Mouse (Mus musculus) layer of hippocampus, adult 8-10 months (tissue): ENCODE measurements around the gene Pabpc4. TPM values are rescaled to one million over a fixed set of nuclear protein-coding genes. Genes with fewer than 3 reads are reported as not detected.

Experiments
- DNase-seq, 2 experiments: peaks; one replicate each; pipeline ENCODE4 v3.0.0; 2022; ENCODE audit warnings: low spot score in 2 of 2
- total RNA-seq, 4 experiments: library from RNA; stranded (reverse); gene quantifications; 2 replicates each; pipeline ENCODE4 v1.2.4; 2022

The Pabpc4 gene
- 10 to 100 TPM; 40.2 to 45.7 (median 44.2) TPM for total RNA-seq

DNA sequence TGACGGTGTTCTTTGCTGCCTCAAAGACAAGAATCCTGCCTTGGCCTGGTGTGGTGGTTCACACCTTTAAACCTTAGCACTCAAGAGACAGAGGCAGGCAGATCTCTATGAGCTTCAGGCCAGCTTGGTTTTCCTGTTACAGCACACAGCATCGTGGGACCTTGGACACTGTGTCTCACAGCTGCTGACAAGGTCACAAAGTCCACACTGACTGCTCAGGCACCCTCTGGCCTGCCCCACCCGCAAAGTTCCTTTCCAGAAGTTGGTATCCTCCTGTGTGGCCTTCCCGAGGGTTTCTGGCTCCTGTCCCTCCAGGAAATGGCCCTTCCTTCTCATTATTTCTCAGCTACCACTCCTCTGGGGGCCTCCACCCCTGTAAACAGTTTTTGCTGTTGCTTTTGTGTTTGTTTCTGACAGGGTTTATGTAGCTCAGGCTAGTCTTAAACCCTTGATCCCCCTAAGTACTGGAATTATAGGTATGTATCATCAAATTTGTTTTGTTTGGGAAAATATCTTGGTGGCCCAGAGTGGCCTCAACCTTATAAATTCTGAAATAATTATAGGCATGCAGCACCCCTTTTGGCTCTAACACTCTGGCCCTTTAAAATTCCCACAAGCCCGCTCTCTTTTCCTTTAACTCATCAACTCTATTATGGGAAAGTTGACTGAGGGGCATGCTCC, at the start of gene Pabpc4:
Gene Pabpc4, plus strand, starts transcription at position 631 of the 681 bp plus-strand sequence.
- no peak for DNase-seq

DNA sequence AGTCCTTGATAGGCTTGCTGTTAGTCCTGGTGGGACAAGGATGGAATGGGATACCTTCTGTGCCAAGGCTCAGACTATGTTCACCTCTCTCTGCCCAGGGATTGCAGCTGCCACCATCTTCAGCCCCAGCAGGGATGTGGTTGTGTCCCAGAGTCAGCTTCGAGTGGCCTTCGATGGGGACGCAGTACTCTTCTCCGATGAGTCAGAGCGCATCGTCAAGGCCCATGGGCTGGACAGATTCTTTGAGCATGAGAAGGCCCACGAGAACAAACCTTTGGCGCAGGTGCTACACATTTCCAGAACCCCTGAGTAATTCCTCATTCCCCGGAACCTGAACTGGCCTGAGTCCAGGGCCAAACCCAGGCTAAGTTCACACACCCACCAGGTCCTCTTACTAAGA, 48.2 kb upstream of the Pabpc4 start:
- no peak for DNase-seq

- no peak for DNase-seq
Measured at GRCm38 (mm10) chr4:123215367-123215766, 46.8 kb upstream of the Pabpc4 start.

GRCm38 (mm10) chr4:123216782-123217181, 45.4 kb upstream of the Pabpc4 start:
- DNase-seq: no peak

GRCm38 (mm10) chr4:123219720-123220357, 42.3 kb upstream of the Pabpc4 start:
- peak in 1 of 2 experiments; percentile 80 for DNase-seq

- DNase-seq: no peak
Measured at GRCm38 (mm10) chr4:123220637-123221036, 41.5 kb upstream of the Pabpc4 start.

- DNase-seq: no peak
Measured at GRCm38 (mm10) chr4:123223309-123223708, 38.8 kb upstream of the Pabpc4 start.

DNA sequence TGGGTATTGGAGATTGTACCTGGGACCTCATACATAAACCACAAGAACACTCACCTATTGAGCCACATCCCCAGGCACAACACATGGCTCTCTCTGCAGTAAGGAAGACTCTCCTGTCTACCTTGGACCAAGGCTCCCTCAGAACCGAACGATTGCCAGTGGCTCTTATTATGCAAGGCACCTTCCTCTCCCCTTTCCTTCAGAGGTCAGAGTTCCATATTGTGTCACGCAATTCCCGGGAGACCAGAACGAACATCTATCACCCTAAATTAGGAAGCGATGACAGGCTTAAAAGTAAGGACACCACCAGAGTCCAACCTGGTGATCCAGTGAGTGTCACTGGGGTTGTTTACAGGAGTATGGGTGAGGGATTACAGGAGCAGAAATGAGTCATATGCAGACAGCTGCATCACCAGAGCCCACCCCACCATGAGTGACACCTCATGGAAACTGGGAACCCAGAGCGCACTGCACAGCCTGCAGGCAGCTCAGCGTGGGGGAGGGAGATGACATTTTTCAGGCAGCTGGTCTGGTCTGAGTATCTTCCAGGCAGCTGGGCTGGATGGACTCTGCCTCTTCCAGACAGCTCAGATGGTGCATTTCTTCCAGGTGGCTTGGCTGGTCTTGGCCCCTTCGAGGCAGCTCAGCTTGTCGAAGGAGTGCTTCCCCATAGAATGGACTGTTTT, 36.3 kb upstream of the Pabpc4 start:
- no peak for DNase-seq

DNA sequence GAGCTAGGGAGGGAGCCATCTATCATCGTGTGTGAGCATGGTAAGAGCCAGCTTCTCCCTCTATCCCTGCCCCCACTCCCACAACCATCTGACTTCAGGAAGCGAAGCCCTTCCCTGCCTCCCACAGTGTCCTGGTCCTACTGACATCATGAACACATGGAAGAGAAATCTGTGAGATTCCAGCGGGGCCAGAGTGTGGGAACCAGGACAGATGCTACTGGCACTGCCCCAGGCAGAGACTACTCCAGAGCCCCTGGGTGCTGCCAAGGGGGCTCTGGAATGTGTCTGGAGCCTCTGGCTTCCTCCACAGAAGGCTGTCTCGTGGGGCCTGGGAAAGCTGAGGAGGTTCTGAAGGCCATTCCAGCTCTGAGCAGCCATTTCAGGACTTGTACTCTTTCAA, 34.4 kb upstream of the Pabpc4 start:
- peak; percentile 40 to 46 for DNase-seq

DNA sequence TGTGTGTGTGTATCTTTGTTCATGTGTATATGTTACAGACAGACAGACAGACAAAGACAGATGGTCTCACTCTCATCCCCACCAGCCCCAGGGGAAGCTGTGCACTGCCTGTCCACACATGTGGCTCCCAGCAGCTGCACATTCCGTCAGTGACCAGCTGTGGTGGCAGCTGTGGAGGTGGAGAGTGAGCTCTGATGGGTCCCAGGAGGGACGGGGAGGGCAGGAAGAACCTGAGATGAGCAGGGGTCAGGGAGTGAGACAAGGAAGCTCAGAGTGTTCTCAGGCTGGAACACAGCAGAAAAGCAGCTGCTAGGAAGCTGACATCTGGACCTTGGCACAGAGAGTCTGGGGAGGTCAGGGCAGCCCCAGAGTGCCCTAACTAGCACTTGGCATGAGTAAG, 33.9 kb upstream of the Pabpc4 start:
- no peak for DNase-seq

DNA sequence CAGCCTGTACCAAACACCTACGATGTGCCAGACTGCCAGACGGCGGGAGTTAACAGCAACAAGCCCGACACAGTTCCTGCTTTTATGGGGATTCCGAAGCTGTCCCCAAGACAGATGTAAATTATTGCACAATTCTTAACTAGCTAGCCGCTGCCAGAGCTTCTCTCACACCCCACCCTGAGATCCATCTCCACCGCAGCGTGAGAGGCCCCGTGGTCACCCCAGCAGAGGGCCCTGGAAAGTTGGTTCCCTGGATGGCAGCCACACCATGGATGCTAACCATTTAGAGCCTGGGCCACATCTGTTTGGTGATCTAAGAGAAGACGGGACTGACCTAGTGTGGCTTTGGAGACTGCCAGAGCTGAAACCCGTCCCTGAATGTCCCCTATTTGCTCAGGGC, 33.0 kb upstream of the Pabpc4 start:
- no peak for DNase-seq

GRCm38 (mm10) chr4:123232841-123233240, 29.3 kb upstream of the Pabpc4 start:
- no peak for DNase-seq

- no peak for DNase-seq
Measured at GRCm38 (mm10) chr4:123233492-123234084, 28.6 kb upstream of the Pabpc4 start, which contains the start of gene Heyl. TSS of gene Heyl (plus strand) at chr4:123233556.

DNA sequence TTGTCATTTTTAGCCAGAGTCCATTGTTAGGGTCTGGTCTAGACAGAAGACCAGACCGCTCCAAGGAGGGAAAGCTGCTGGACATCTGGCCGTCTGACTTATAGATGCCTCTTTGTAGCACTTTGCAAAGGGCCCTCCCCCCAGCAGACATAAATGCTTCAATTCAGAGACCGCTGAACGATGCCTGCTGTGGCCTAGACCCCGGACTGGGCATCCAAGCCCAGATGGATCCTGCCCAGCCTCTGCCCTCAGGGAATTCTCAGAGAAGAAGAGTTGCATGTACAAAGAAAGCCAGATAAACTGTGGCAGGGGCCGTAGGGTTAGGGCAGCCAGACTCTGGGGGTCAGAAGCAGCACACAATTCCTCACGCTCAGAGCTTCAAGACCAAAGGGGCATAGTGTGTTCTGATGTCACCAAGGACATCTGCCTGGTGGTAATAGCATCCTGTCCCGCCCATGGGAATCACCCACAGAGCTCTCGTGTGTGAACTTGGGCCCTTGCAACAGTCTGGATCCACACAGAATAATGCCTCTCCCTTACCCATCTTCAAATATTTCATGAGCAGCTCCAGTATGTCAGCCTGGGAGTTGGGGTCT, 26.2 kb upstream of the Pabpc4 start:
- DNase-seq: no peak

- no peak for DNase-seq
Measured at GRCm38 (mm10) chr4:123236431-123237031, 25.6 kb upstream of the Pabpc4 start.

- no peak for DNase-seq
Measured at GRCm38 (mm10) chr4:123237386-123238266, 24.5 kb upstream of the Pabpc4 start.

GRCm38 (mm10) chr4:123239361-123240203, 22.6 kb upstream of the Pabpc4 start:
- no peak for DNase-seq

GRCm38 (mm10) chr4:123246221-123246620, 15.9 kb upstream of the Pabpc4 start:
- DNase-seq: no peak

DNA sequence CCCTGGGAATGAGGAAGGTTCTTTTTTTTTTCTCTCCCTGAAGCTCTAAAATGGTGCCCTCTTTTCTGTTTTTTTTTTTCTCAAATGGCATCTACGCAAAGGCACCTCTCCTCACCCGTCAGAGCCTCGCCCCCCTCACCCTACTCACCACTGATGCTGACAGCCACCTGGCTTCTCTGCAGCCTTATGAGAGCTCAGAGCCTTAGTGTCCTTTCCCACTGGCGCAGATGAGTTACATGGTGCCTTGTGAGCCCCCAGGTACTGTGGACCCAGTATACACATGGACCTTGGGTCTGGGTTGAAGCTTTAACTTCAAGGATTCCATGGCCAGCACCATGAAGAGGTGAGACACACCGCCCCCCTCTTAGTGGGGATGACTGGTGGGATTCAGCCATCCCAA, 15.5 kb upstream of the Pabpc4 start:
- DNase-seq: no peak
